Mouse (Mus musculus): ENCODE measurements at regions not wholly inside any gene's neighbourhood (a gene's known extent, or its start where the extent isn't known, plus 50 kb on each side); places are given as distances from the start of the nearest gene placed in this dataset.

- H3K9me3 ChIP-seq (replicated peaks; ENCODE audit: control insufficient read depth, low read length), result no peaks in the 10 kb centered on the region
- 66% methylated on average over 4 of the region's 4 CpGs for WGBS
- no peak for DNase-seq (ENCODE audit: low spot score)
Measured at GRCm38 (mm10) chr1:154093549-154093948, 107.4 kb upstream of the Zfp648 start.

DNA sequence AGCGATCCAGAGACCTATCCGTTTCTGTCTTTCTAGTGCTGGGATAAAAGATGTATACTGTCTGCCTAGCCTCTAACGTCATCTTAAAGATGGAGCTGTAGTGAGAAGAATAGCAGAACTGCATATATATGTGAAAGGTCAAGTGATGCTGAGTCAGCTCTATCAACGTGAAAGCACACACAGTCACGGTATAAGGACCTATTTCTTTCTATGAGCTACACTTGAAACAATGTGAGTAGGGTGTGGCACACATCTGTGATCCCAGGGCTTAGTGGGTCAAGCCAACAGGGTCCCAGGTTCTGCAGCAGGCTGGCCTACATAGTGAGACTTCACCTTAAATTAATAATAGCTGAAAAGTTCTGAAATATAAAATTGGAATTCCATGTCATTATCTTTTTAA, 106.6 kb upstream of the Zfp648 start:
- Histone ChIP-seq H3K36me3 (replicated peaks; ENCODE audit: control insufficient read depth, insufficient read depth, low read depth, low read length) (no peaks in the 10 kb centered on the region), H3K4me2 (ENCODE audit: low read depth, low read length) (no peak overlapping the region), H3K27ac (replicated peaks; ENCODE audit: low read depth, low read length) (no peak overlapping the region), H3K4me3 (ENCODE audit: low read depth, low read length) (no peak overlapping the region), H3K9me3 (replicated peaks; ENCODE audit: control insufficient read depth, low read length) (no peaks in the 10 kb centered on the region), H3K9ac (replicated peaks; ENCODE audit: low read length) (no peak overlapping the region), H3K27me3 (ENCODE audit: control insufficient read depth, insufficient read depth, low read length) (no peaks in the 10 kb centered on the region), H3K4me1 (ENCODE audit: control insufficient read depth, insufficient read depth, low read length) (no peaks in the 10 kb centered on the region)
- 85% methylated on average over 5 of the region's 5 CpGs for WGBS
- ATAC-seq (replicated peaks; ENCODE audit: insufficient number of reproducible peaks, low FRiP score, low TSS enrichment, low read depth) (no peak), DNase-seq (ENCODE audit: low spot score) (no peak)

More at GRCm38 (mm10) chr1:154093549-154093948, 107.4 kb upstream of the Zfp648 start:
- Histone ChIP-seq H3K36me3 (replicated peaks; ENCODE audit: control insufficient read depth, insufficient read depth, low read depth, low read length) (no peaks in the 10 kb centered on the region), H3K27me3 (ENCODE audit: control insufficient read depth, insufficient read depth, low read length) (no peaks in the 10 kb centered on the region), H3K4me3 (ENCODE audit: low read depth, low read length) (no peak overlapping the region), H3K4me2 (ENCODE audit: low read depth, low read length) (no peak overlapping the region), H3K4me1 (ENCODE audit: control insufficient read depth, insufficient read depth, low read length) (no peaks in the 10 kb centered on the region), H3K9ac (replicated peaks; ENCODE audit: low read length) (no peak overlapping the region), H3K27ac (replicated peaks; ENCODE audit: low read depth, low read length) (no peak overlapping the region)
- ATAC-seq (replicated peaks; ENCODE audit: insufficient number of reproducible peaks, low FRiP score, low TSS enrichment, low read depth), result no peak

- no peak overlapping the region for H3K4me2 ChIP-seq (ENCODE audit: low read depth, low read length)
- DNase-seq (ENCODE audit: low spot score), result no peak
- 85% methylated on average over 7 of the region's 7 CpGs for WGBS
- H3K36me3 ChIP-seq (replicated peaks; ENCODE audit: control insufficient read depth, insufficient read depth, low read depth, low read length), result no peaks in the 10 kb centered on the region
- H3K27ac ChIP-seq (replicated peaks; ENCODE audit: low read depth, low read length), result no peak overlapping the region
- no peaks in the 10 kb centered on the region for H3K4me1 ChIP-seq (ENCODE audit: control insufficient read depth, insufficient read depth, low read length)
- no peak overlapping the region for H3K4me3 ChIP-seq (ENCODE audit: low read depth, low read length)
- no peaks in the 10 kb centered on the region for H3K9me3 ChIP-seq (replicated peaks; ENCODE audit: control insufficient read depth, low read length)
- no peaks in the 10 kb centered on the region for H3K27me3 ChIP-seq (ENCODE audit: control insufficient read depth, insufficient read depth, low read length)
- no peak overlapping the region for H3K9ac ChIP-seq (replicated peaks; ENCODE audit: low read length)
- no peak for ATAC-seq (replicated peaks; ENCODE audit: insufficient number of reproducible peaks, low FRiP score, low TSS enrichment, low read depth)
Measured at GRCm38 (mm10) chr1:154096113-154096512, 104.9 kb upstream of the Zfp648 start.

GRCm38 (mm10) chr1:154096911-154097310, 104.1 kb upstream of the Zfp648 start:
- no peak overlapping the region for H3K4me3 ChIP-seq (ENCODE audit: low read depth, low read length)
- WGBS, result 86% methylated on average over 2 of the region's 2 CpGs
- no peaks in the 10 kb centered on the region for H3K4me1 ChIP-seq (ENCODE audit: control insufficient read depth, insufficient read depth, low read length)
- no peaks in the 10 kb centered on the region for H3K9me3 ChIP-seq (replicated peaks; ENCODE audit: control insufficient read depth, low read length)
- no peak overlapping the region for H3K4me2 ChIP-seq (ENCODE audit: low read depth, low read length)
- H3K36me3 ChIP-seq (replicated peaks; ENCODE audit: control insufficient read depth, insufficient read depth, low read depth, low read length), result no peaks in the 10 kb centered on the region
- ATAC-seq (replicated peaks; ENCODE audit: insufficient number of reproducible peaks, low FRiP score, low TSS enrichment, low read depth) (no peak), DNase-seq (ENCODE audit: low spot score) (no peak)
- no peak overlapping the region for H3K9ac ChIP-seq (replicated peaks; ENCODE audit: low read length)
- H3K27me3 ChIP-seq (ENCODE audit: control insufficient read depth, insufficient read depth, low read length), result no peaks in the 10 kb centered on the region
- no peak overlapping the region for H3K27ac ChIP-seq (replicated peaks; ENCODE audit: low read depth, low read length)

DNA sequence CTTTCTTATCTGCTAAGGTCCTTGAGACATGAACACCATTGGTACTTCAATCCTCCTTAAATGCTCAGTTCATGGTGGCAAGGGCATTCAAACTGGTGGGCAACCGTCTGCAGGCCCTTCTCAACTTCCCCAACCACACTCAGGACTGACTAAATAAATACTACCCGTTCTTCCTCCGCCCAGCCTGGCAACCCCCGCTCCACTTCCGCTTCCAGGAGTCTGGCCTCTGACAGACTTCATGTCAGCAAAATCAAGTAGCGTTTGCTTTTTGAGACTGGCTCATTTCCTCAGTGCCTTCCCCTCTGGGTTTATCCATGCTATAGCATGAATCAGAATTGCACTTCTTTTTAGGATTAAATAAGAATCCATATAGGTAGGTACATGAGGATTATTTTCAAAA, 103.3 kb upstream of the Zfp648 start:
- ATAC-seq (replicated peaks; ENCODE audit: insufficient number of reproducible peaks, low FRiP score, low TSS enrichment, low read depth), result no peak
- no peaks in the 10 kb centered on the region for H3K36me3 ChIP-seq (replicated peaks; ENCODE audit: control insufficient read depth, insufficient read depth, low read depth, low read length)

DNA sequence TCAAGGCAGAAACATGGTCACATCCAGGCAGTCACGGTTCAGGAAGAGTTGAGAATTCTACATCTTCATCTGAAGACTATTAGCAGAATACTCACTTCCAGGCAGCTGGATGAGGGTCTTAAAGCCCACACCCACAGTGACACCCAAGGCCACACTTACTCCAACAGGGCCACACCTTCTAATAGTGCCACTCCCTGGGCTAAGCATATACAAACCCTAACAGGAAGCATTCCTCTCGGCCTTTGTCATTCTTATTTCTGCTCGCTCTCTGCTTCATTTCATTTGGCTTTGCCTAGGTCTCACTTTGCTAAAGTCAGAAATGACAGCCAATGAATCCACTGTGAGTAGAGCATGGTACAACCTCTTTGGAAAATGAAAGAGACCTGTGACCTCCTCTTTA, 100.4 kb upstream of the Zfp648 start:
- no peak for ATAC-seq (replicated peaks; ENCODE audit: insufficient number of reproducible peaks, low FRiP score, low TSS enrichment, low read depth)
- WGBS, result 91% methylated on average over 3 of the region's 3 CpGs
- H3K9me3 ChIP-seq (replicated peaks; ENCODE audit: control insufficient read depth, low read length), result no peaks in the 10 kb centered on the region

More for the DNA sequence above, 103.3 kb upstream of the Zfp648 start:
- Histone ChIP-seq H3K4me2 (ENCODE audit: low read depth, low read length) (no peak overlapping the region), H3K4me1 (ENCODE audit: control insufficient read depth, insufficient read depth, low read length) (no peaks in the 10 kb centered on the region), H3K27ac (replicated peaks; ENCODE audit: low read depth, low read length) (no peak overlapping the region), H3K4me3 (ENCODE audit: low read depth, low read length) (no peak overlapping the region), H3K9ac (replicated peaks; ENCODE audit: low read length) (no peak overlapping the region), H3K9me3 (replicated peaks; ENCODE audit: control insufficient read depth, low read length) (no peaks in the 10 kb centered on the region), H3K27me3 (ENCODE audit: control insufficient read depth, insufficient read depth, low read length) (no peaks in the 10 kb centered on the region)
- 45% methylated on average over 6 of the region's 6 CpGs for WGBS
- no peak for DNase-seq (ENCODE audit: low spot score)

DNA sequence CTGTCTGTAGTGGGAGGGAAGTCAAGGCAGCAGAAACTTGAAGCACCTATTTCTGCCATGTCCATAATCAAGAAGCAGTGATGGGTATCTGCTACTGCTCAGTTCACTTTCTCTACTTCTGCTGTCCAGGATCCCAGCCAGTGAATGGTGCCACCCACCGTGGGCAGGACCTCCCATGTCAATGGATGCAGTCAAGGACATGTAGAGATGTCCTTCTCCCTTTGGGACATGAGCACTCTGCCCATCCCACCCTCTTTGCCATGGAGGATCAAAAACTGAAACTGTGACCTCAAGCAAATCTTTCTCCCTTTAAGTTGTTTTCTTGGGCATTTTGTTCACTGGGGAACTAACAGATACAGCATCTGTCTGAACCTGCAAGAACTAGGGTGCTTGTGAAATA, 99.6 kb upstream of the Zfp648 start:
- 93% methylated on average over 1 of the region's 1 CpGs for WGBS
- Histone ChIP-seq H3K27ac (replicated peaks; ENCODE audit: low read depth, low read length) (no peak overlapping the region), H3K4me3 (ENCODE audit: low read depth, low read length) (no peak overlapping the region), H3K27me3 (ENCODE audit: control insufficient read depth, insufficient read depth, low read length) (no peaks in the 10 kb centered on the region), H3K4me1 (ENCODE audit: control insufficient read depth, insufficient read depth, low read length) (no peaks in the 10 kb centered on the region), H3K9ac (replicated peaks; ENCODE audit: low read length) (no peak overlapping the region), H3K4me2 (ENCODE audit: low read depth, low read length) (no peak overlapping the region), H3K36me3 (replicated peaks; ENCODE audit: control insufficient read depth, insufficient read depth, low read depth, low read length) (no peaks in the 10 kb centered on the region), H3K9me3 (replicated peaks; ENCODE audit: control insufficient read depth, low read length) (no peaks in the 10 kb centered on the region)
- ATAC-seq (replicated peaks; ENCODE audit: insufficient number of reproducible peaks, low FRiP score, low TSS enrichment, low read depth), result no peak
- DNase-seq (ENCODE audit: low spot score), result no peak

More for the DNA sequence above, 100.4 kb upstream of the Zfp648 start:
- H3K4me2 ChIP-seq (ENCODE audit: low read depth, low read length), result no peak overlapping the region
- no peaks in the 10 kb centered on the region for H3K27me3 ChIP-seq (ENCODE audit: control insufficient read depth, insufficient read depth, low read length)
- H3K36me3 ChIP-seq (replicated peaks; ENCODE audit: control insufficient read depth, insufficient read depth, low read depth, low read length), result no peaks in the 10 kb centered on the region
- no peak overlapping the region for H3K4me3 ChIP-seq (ENCODE audit: low read depth, low read length)
- H3K9ac ChIP-seq (replicated peaks; ENCODE audit: low read length), result no peak overlapping the region
- no peaks in the 10 kb centered on the region for H3K4me1 ChIP-seq (ENCODE audit: control insufficient read depth, insufficient read depth, low read length)
- no peak overlapping the region for H3K27ac ChIP-seq (replicated peaks; ENCODE audit: low read depth, low read length)
- DNase-seq (ENCODE audit: low spot score), result no peak

DNA sequence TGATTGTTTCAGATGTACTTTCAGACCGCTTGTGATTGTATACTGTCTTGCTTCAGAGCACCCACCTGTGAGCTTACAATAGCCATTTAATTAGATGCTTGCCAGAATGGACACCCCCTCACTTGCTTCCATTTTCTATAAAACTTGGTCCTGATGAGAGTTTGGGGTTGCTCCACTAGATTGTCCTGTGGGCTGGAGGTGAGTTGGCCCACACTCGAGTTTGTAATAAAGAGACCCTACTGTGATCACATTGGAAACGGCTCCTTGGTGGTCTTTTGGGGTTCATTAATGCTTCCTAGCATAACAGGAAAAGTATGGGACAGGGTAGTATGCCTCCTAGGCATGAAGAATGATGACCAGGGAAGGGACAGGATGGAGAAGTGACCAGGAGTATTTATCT, 98.8 kb upstream of the Zfp648 start:
- no peaks in the 10 kb centered on the region for H3K36me3 ChIP-seq (replicated peaks; ENCODE audit: control insufficient read depth, insufficient read depth, low read depth, low read length)
- no peak for DNase-seq (ENCODE audit: low spot score)
- H3K9ac ChIP-seq (replicated peaks; ENCODE audit: low read length), result no peak overlapping the region
- no peaks in the 10 kb centered on the region for H3K9me3 ChIP-seq (replicated peaks; ENCODE audit: control insufficient read depth, low read length)
- 87% methylated on average over 3 of the region's 3 CpGs for WGBS
- no peak for ATAC-seq (replicated peaks; ENCODE audit: insufficient number of reproducible peaks, low FRiP score, low TSS enrichment, low read depth)
- no peak overlapping the region for H3K4me2 ChIP-seq (ENCODE audit: low read depth, low read length)
- H3K4me3 ChIP-seq (ENCODE audit: low read depth, low read length), result no peak overlapping the region
- no peaks in the 10 kb centered on the region for H3K4me1 ChIP-seq (ENCODE audit: control insufficient read depth, insufficient read depth, low read length)
- no peak overlapping the region for H3K27ac ChIP-seq (replicated peaks; ENCODE audit: low read depth, low read length)
- H3K27me3 ChIP-seq (ENCODE audit: control insufficient read depth, insufficient read depth, low read length), result no peaks in the 10 kb centered on the region

All from embryonic facial prominence, embryonic 11.5 days (tissue).